Mouse (Mus musculus) kidney, adult 9 months (tissue): ENCODE measurements around the gene Clec2g.
"Not testable (repeated sequence)": the region's sequence is repeated elsewhere in the genome, so short reads cannot be mapped to it uniquely, and the experiment has no call there.

ENCODE experiments used
- DNase-seq: peaks from one replicate; pipeline ENCODE4 v3.0.0; 2022

Clec2g gene

GRCm38 (mm10) chr6:128972156-128972555 is 38.0 kb downstream of the Clec2g start:
- DNase-seq = no peak

GRCm38 (mm10) chr6:128972687-128973438 is 38.7 kb downstream of the Clec2g start:
- no peak for DNase-seq

- no peak for DNase-seq
These were observed 39.2 kb downstream of the Clec2g start for GRCm38 (mm10) chr6:128973439-128973697.

GRCm38 (mm10) chr6:128974850-128975249 is 40.7 kb downstream of the Clec2g start:
- DNase-seq = not testable (repeated sequence)

GRCm38 (mm10) chr6:128976194-128976593 is 42.0 kb downstream of the Clec2g start:
- DNase-seq = no peak

- DNase-seq = not testable (repeated sequence)
These were observed 47.9 kb downstream of the Clec2g start for GRCm38 (mm10) chr6:128981951-128982541.

- DNase-seq = no peak
These were observed 58.2 kb downstream of the Clec2g start for GRCm38 (mm10) chr6:128992337-128992736.

GRCm38 (mm10) chr6:128992753-128993152 is 58.6 kb downstream of the Clec2g start:
- no peak for DNase-seq

GRCm38 (mm10) chr6:128993221-128993620 is 59.0 kb downstream of the Clec2g start:
- DNase-seq = no peak

- no peak for DNase-seq
These were observed 60.2 kb downstream of the Clec2g start for GRCm38 (mm10) chr6:128994336-128994735.

GRCm38 (mm10) chr6:128994742-128995141 is 60.6 kb downstream of the Clec2g start:
- DNase-seq = peak; percentile 40

- no peak for DNase-seq
These were observed 61.3 kb downstream of the Clec2g start for GRCm38 (mm10) chr6:128995250-128996053.

- no peak for DNase-seq
These were observed 62.0 kb downstream of the Clec2g start for GRCm38 (mm10) chr6:128996054-128996767.

GRCm38 (mm10) chr6:128996768-128997442 is 62.7 kb downstream of the Clec2g start:
- DNase-seq = no peak

GRCm38 (mm10) chr6:129001392-129001791 is 67.2 kb downstream of the Clec2g start:
- DNase-seq = no peak

GRCm38 (mm10) chr6:129008552-129008951 is 74.4 kb downstream of the Clec2g start:
- no peak for DNase-seq

- DNase-seq = not testable (repeated sequence)
These were observed 75.8 kb downstream of the Clec2g start for GRCm38 (mm10) chr6:129009846-129010504.

- DNase-seq = no peak
These were observed 76.3 kb downstream of the Clec2g start for GRCm38 (mm10) chr6:129010505-129010873.

GRCm38 (mm10) chr6:129012012-129012411 is 77.8 kb downstream of the Clec2g start:
- DNase-seq = not testable (repeated sequence)

- no peak for DNase-seq
These were observed 78.8 kb downstream of the Clec2g start for GRCm38 (mm10) chr6:129012966-129013365.

- DNase-seq = no peak
These were observed 79.6 kb downstream of the Clec2g start for GRCm38 (mm10) chr6:129013762-129014276.

- no peak for DNase-seq
These were observed 80.2 kb downstream of the Clec2g start for GRCm38 (mm10) chr6:129014399-129014798.
